Mouse (Mus musculus) lung, postnatal 0 days (tissue): ENCODE data around the gene Kcns1. TPM values are rescaled to one million over a fixed set of nuclear protein-coding genes. Genes with fewer than 3 reads are reported as not detected.
"Not testable (repeated sequence)": the region's sequence is repeated elsewhere in the genome, so short reads cannot be mapped to it uniquely, and the experiment has no call there.

Experiments used
- ATAC-seq: fragments of 200-750 bp; cut with Nextera tagmentation; 2 replicates; pipeline ENCODE4 v1.8.0; 2017; ENCODE audit warnings: moderate library complexity
- DNase-seq: peaks from one replicate; pipeline ENCODE4 v3.0.0-alpha.2; 2016; ENCODE audit warnings: low spot score
- H3K27ac ChIP-seq: fragments of 300-500 bp; sonication (generic); 2 replicates; pipeline ENCODE4 v1.5.1; 2014; ENCODE audit warnings: antibody characterized with exemption, mild to moderate bottlenecking, low read length, mixed read lengths
- H3K27me3 ChIP-seq: fragments of 300-500 bp; sonication (generic); replicated peaks from 2 replicates; pipeline ENCODE4 v1.6.1; 2014; ENCODE audit warnings: low read length, mixed read lengths; ENCODE audit not compliant: insufficient read depth
- H3K36me3 ChIP-seq: fragments of 300-500 bp; sonication (generic); 2 replicates; pipeline ENCODE4 v1.6.1; 2014; ENCODE audit warnings: low read length, mixed read lengths; ENCODE audit not compliant: insufficient read depth
- H3K4me1 ChIP-seq: fragments of 300-500 bp; sonication (generic); 2 replicates; pipeline ENCODE4 v1.6.1; 2014; ENCODE audit warnings: antibody characterized with exemption, low read depth, low read length, mixed read lengths; ENCODE audit not compliant: insufficient read depth
- H3K4me2 ChIP-seq: fragments of 300-500 bp; sonication (generic); replicated peaks from 2 replicates; pipeline ENCODE4 v1.6.1; 2014; ENCODE audit warnings: low read depth, mild to moderate bottlenecking, low read length, moderate library complexity, mixed read lengths
- H3K4me3 ChIP-seq: fragments of 300-500 bp; sonication (generic); 2 replicates; pipeline ENCODE4 v1.5.1; 2014; ENCODE audit warnings: low read depth, low read length
- H3K9ac ChIP-seq: fragments of 300-500 bp; sonication (generic); replicated peaks from 2 replicates; pipeline ENCODE4 v1.6.1; 2014; ENCODE audit warnings: low read depth, mild to moderate bottlenecking
- H3K9me3 ChIP-seq: fragments of 300-500 bp; sonication (generic); 2 replicates; pipeline ENCODE4 v1.6.1; 2016; ENCODE audit warnings: low read length, mixed read lengths
- CTCF ChIP-seq: IDR thresholded peaks from 2 replicates; pipeline ENCODE4 v1.5.1; 2016; ENCODE audit warnings: antibody characterized with exemption, mild to moderate bottlenecking
- EP300 ChIP-seq: IDR thresholded peaks from 2 replicates; pipeline ENCODE4 v1.6.1; 2016; ENCODE audit warnings: antibody characterized with exemption, mild to moderate bottlenecking, control low read depth
- WGBS: fragments of 180-500 bp; shearing (Covaris S2); extraction: QIAGEN DNeasy Blood & Tissue Kit; methylation state at CpG from one replicate; pipeline ENCODE4 v1.1.7; 2014; 5-methylcytosine and 5-hydroxymethylcytosine counted together
- polyA plus RNA-seq: library from polyadenylated mRNA; unstranded; fragments of >200 nt; fragmentation: Nextera tagmentation; extraction: Ambion mirVana; gene quantifications from 2 replicates; pipeline ENCODE4 v1.2.1, GENCODE M21; 2015

Gene Kcns1
- not detected in 2 replicates for polyA plus RNA-seq

GRCm38 (mm10) chr2:164170902-164171301 is at the start of gene Kcns1:
TSS of gene Kcns1 (minus strand) at chr2:164171113.
- Histone ChIP-seq H3K9me3 (no peaks in the 10 kb centered on the region), H3K36me3 (no peaks in the 10 kb centered on the region), H3K4me3 (peak within 1 kb of the TSS; percentile 23; the same call in 1 of the 2 replicates), H3K4me1 (0 out of 2 replicates have a peak, but pooled peaks cover 7% of the 10 kb centered on the region), H3K27me3 (peaks cover 43% of the 10 kb centered on the region), H3K27ac (no peak within 1 kb of the TSS), H3K4me2 (peak within 1 kb of the TSS; percentile 50), H3K9ac (no peak within 1 kb of the TSS)
- TF ChIP-seq EP300 (no peak), CTCF (no peak)
- no peak for DNase-seq
- no peak for ATAC-seq
- 2% methylated on average over 18 of the region's 29 CpGs for WGBS

GRCm38 (mm10) chr2:164219295-164219694 is 48.4 kb upstream of the Kcns1 start:
- ATAC-seq (no peak), DNase-seq (no peak)
- Histone ChIP-seq H3K4me3 (no peak overlapping the region), H3K9me3 (no peaks in the 10 kb centered on the region), H3K4me1 (no peaks in the 10 kb centered on the region), H3K9ac (no peak overlapping the region), H3K27ac (no peak overlapping the region), H3K27me3 (no peaks in the 10 kb centered on the region), H3K4me2 (no peak overlapping the region), H3K36me3 (no peaks in the 10 kb centered on the region)
- 83% methylated on average over 9 of the region's 9 CpGs for WGBS
- TF ChIP-seq CTCF (no peak), EP300 (no peak)

GRCm38 (mm10) chr2:164212711-164213110 is 41.8 kb upstream of the Kcns1 start:
- Histone ChIP-seq H3K4me2 (no peak overlapping the region), H3K4me1 (no peaks in the 10 kb centered on the region), H3K4me3 (no peak overlapping the region), H3K27ac (no peak overlapping the region), H3K27me3 (no peaks in the 10 kb centered on the region), H3K9ac (no peak overlapping the region), H3K36me3 (no peaks in the 10 kb centered on the region), H3K9me3 (no peaks in the 10 kb centered on the region)
- WGBS = 77% methylated on average over 5 of the region's 5 CpGs
- ATAC-seq (no peak), DNase-seq (no peak)
- TF ChIP-seq CTCF (no peak), EP300 (no peak)

GRCm38 (mm10) chr2:164210892-164211291 is 40.0 kb upstream of the Kcns1 start:
- Histone ChIP-seq H3K4me2 (no peak overlapping the region), H3K36me3 (no peaks in the 10 kb centered on the region), H3K9ac (no peak overlapping the region), H3K4me3 (no peak overlapping the region), H3K9me3 (no peaks in the 10 kb centered on the region), H3K27ac (no peak overlapping the region), H3K27me3 (no peaks in the 10 kb centered on the region), H3K4me1 (no peaks in the 10 kb centered on the region)
- ATAC-seq = no peak
- no peak for TF ChIP-seq CTCF
- TF ChIP-seq EP300 = no peak
- WGBS = 88% methylated on average over 4 of the region's 4 CpGs
- no peak for DNase-seq

GRCm38 (mm10) chr2:164206676-164207075 is 35.8 kb upstream of the Kcns1 start:
- Histone ChIP-seq H3K4me3 (no peak overlapping the region), H3K27me3 (no peaks in the 10 kb centered on the region), H3K36me3 (no peaks in the 10 kb centered on the region), H3K4me1 (no peaks in the 10 kb centered on the region), H3K27ac (no peak overlapping the region), H3K9ac (no peak overlapping the region), H3K9me3 (no peaks in the 10 kb centered on the region), H3K4me2 (no peak overlapping the region)
- TF ChIP-seq CTCF (no peak), EP300 (no peak)
- 51% methylated on average over 4 of the region's 4 CpGs for WGBS
- ATAC-seq (no peak), DNase-seq (no peak)

- DNase-seq, H3K4me1 ChIP-seq, H3K9me3 ChIP-seq, ATAC-seq, H3K27ac ChIP-seq, H3K27me3 ChIP-seq, H3K4me3 ChIP-seq, H3K36me3 ChIP-seq, H3K4me2 ChIP-seq, H3K9ac ChIP-seq: not testable (repeated sequence)
- WGBS = 83% methylated on average over 10 of the region's 10 CpGs
Measured at GRCm38 (mm10) chr2:164206011-164206410, 35.1 kb upstream of the Kcns1 start.
